Mouse (Mus musculus) CH12.LX (cell line): ENCODE measurements at regions not wholly inside any gene's neighbourhood (a gene's known extent, or its start where the extent isn't known, plus 50 kb on each side); places are given as distances from the start of the nearest gene placed in this dataset.

Experiments used
- CTCF ChIP-seq, 2 experiments: IDR thresholded peaks in 1 of 2; conservative IDR thresholded peaks in 1 of 2; 2 replicates each; pipeline ENCODE4 v1.5.1; 2011 to 2012; ENCODE audit warnings: low read depth in 2 of 2, low read length in 2 of 2, improper control_type of control experiment in 1 of 2, inconsistent platforms in 1 of 2, mild to moderate bottlenecking in 1 of 2, moderate library complexity in 1 of 2
- EP300 ChIP-seq: IDR thresholded peaks from 2 replicates; pipeline ENCODE4 v1.6.1; 2011; ENCODE audit warnings: low read length, improper control_type of control experiment
- ETS1 ChIP-seq: conservative IDR thresholded peaks from 2 replicates; pipeline ENCODE4 v1.6.1; 2012; ENCODE audit warnings: low read depth, mild to moderate bottlenecking, inconsistent platforms, low read length, improper control_type of control experiment, moderate library complexity
- MYC ChIP-seq: IDR thresholded peaks from 2 replicates; pipeline ENCODE4 v1.6.1; 2011; ENCODE audit warnings: low read depth, mild to moderate bottlenecking, improper control_type of control experiment, low read length
- SMC3 ChIP-seq: IDR thresholded peaks from 2 replicates; pipeline ENCODE4 v1.6.1; 2011; ENCODE audit warnings: low read depth, low read length, improper control_type of control experiment

- TF ChIP-seq CTCF (conservative IDR thresholded peaks at IDR 0.05 in 1 of 2, IDR thresholded peaks at IDR 0.05 in 1 of 2; ENCODE audit: low read depth in 2 of 2, low read length in 2 of 2), result no peak
- TF ChIP-seq MYC, result no peak
- TF ChIP-seq SMC3, result no peak
- TF ChIP-seq EP300, result no peak
- no peak for TF ChIP-seq ETS1
These were observed 88.3 kb upstream of the Bmp2k start for GRCm38 (mm10) chr5:96909218-96909617.
